Mouse (Mus musculus) MEL (cell line): ENCODE data around the gene Slc43a1.

Experiments
- CHD2 ChIP-seq: IDR thresholded peaks from 2 replicates; pipeline ENCODE4 v1.6.1; 2011; ENCODE audit warnings: low read length, improper control_type of control experiment
- CTCF ChIP-seq, 3 experiments: IDR thresholded peaks in 2 of 3; conservative IDR thresholded peaks in 1 of 3; 2 replicates each; pipeline ENCODE4 v1.5.1; 2011 to 2012; ENCODE audit warnings: low read length in 3 of 3, low read depth in 2 of 3, mild to moderate bottlenecking in 2 of 3, improper control_type of control experiment in 1 of 3, inconsistent platforms in 1 of 3, mixed read lengths in 1 of 3, moderate library complexity in 1 of 3; ENCODE audit not compliant: control insufficient read depth in 1 of 3, insufficient read depth in 1 of 3, poor library complexity in 1 of 3, severe bottlenecking in 1 of 3
- GATA1 ChIP-seq: IDR thresholded peaks from 2 replicates; pipeline ENCODE4 v1.6.1; 2011; ENCODE audit warnings: low read depth, low read length, improper control_type of control experiment
- MEF2A ChIP-seq: IDR thresholded peaks from 2 replicates; pipeline ENCODE4 v1.6.1; 2014; ENCODE audit warnings: low read depth, mild to moderate bottlenecking, inconsistent platforms, low read length, improper control_type of control experiment; ENCODE audit not compliant: poor library complexity, insufficient replicate concordance, severe bottlenecking; ENCODE audit errors: extremely low read depth
- MXI1 ChIP-seq: IDR thresholded peaks from 2 replicates; pipeline ENCODE4 v1.6.1; 2011; ENCODE audit warnings: mild to moderate bottlenecking, low read depth, low read length, improper control_type of control experiment
- POLR2A ChIP-seq, 2 experiments: IDR thresholded peaks; 2 replicates each; pipeline ENCODE4 v1.6.1; 2011 to 2012; ENCODE audit warnings: low read length in 2 of 2, mild to moderate bottlenecking in 2 of 2, control low read depth in 1 of 2, improper control_type of control experiment in 1 of 2, low read depth in 1 of 2, moderate library complexity in 1 of 2; ENCODE audit not compliant: control insufficient read depth in 1 of 2, insufficient read depth in 1 of 2, poor library complexity in 1 of 2
- SMC3 ChIP-seq: IDR thresholded peaks from 2 replicates; pipeline ENCODE4 v1.6.1; 2011; ENCODE audit warnings: low read depth, low read length, improper control_type of control experiment
- TAL1 ChIP-seq: IDR thresholded peaks from 2 replicates; pipeline ENCODE4 v1.6.1; 2012; ENCODE audit warnings: mild to moderate bottlenecking, inconsistent platforms, low read length, moderate library complexity, mixed read lengths
- USF2 ChIP-seq, 2 experiments: IDR thresholded peaks; 2 replicates each; pipeline ENCODE4 v1.6.1; 2011 to 2012; ENCODE audit warnings: improper control_type of control experiment in 2 of 2, low read length in 2 of 2, borderline replicate concordance in 1 of 2, inconsistent platforms in 1 of 2, low read depth in 1 of 2, mild to moderate bottlenecking in 1 of 2; ENCODE audit not compliant: insufficient read depth in 1 of 2

DNA sequence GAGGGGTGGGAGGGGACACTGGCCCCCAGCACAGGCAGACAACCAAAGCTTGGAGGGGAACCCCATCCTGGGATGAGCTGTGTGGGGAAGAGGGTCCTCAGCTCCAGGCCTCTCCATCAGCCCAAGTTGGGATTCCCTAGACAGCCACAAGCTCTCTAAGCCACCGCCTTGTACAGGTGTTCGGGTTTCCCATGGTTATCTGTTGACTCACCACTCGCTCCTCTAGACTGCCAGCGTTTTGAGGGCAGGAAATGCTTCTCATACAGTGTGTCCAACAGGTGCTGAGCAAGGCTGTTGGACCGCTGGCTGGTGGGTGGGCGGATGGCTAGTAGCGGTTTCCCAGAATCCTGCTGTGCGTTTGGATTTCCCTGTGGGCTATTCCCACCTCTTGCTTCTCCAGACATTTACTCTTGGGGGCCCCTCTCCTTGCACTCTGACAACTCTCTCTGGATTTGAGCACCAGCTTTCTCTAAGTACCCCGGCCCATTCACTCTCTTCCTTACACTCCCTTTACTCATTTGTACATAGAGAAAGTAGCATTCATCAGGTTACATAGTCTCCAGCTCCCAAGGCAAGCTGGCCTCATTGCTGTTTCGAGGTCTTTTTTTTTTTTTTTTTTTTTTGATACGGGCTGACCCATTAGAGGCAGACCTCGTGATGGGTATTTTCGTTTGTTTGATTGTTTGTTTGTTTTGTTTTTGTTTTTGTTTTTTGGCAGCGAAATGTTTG lies 50.8 kb downstream of the Slc43a1 start:
- TF ChIP-seq POLR2A (IDR thresholded peaks at IDR 0.05; ENCODE audit: control insufficient read depth in 1 of 2, insufficient read depth in 1 of 2, low read depth in 1 of 2, low read length in 2 of 2, poor library complexity in 1 of 2): no peak
- TF ChIP-seq MXI1: no peak
- TF ChIP-seq GATA1: no peak
- no peak for TF ChIP-seq CTCF (IDR thresholded peaks at IDR 0.05 in 2 of 3, conservative IDR thresholded peaks at IDR 0.05 in 1 of 3; ENCODE audit: control insufficient read depth in 1 of 3, insufficient read depth in 1 of 3, low read depth in 2 of 3, low read length in 3 of 3, poor library complexity in 1 of 3, severe bottlenecking in 1 of 3)
- TF ChIP-seq TAL1: no peak
- TF ChIP-seq MEF2A: no peak
- no peak for TF ChIP-seq CHD2
- TF ChIP-seq SMC3: no peak
- TF ChIP-seq USF2 (IDR thresholded peaks at IDR 0.05; ENCODE audit: borderline replicate concordance in 1 of 2, insufficient read depth in 1 of 2, low read depth in 1 of 2, low read length in 2 of 2): no peak
